Mouse (Mus musculus) midbrain, postnatal 0 days (tissue): ENCODE results near the gene Zfp513. TPM values are rescaled to one million over a fixed set of nuclear protein-coding genes. Genes with fewer than 3 reads are reported as not detected.

Experiments used
- ATAC-seq: fragments of 200-750 bp; cut with Nextera tagmentation; 2 replicates; pipeline ENCODE4 v1.8.0; 2017; ENCODE audit warnings: moderate number of reproducible peaks, mild to moderate bottlenecking, moderate TSS enrichment, moderate library complexity; ENCODE audit not compliant: low FRiP score
- DNase-seq: peaks from one replicate; pipeline ENCODE4 v3.0.0-alpha.2; 2015; ENCODE audit warnings: low spot score
- H3K27ac ChIP-seq: fragments of 300-500 bp; sonication (generic); 2 replicates; pipeline ENCODE4 v1.5.1; 2014; ENCODE audit warnings: low read depth, mild to moderate bottlenecking, low read length, mixed read lengths
- H3K27me3 ChIP-seq: fragments of 300-500 bp; sonication (generic); 2 replicates; pipeline ENCODE4 v1.6.1; 2014; ENCODE audit warnings: low read length, control low read depth, mixed read lengths; ENCODE audit not compliant: insufficient read depth
- H3K36me3 ChIP-seq: fragments of 300-500 bp; sonication (generic); 2 replicates; pipeline ENCODE4 v1.6.1; 2014; ENCODE audit warnings: low read length, control low read depth, mixed read lengths; ENCODE audit not compliant: insufficient read depth
- H3K4me1 ChIP-seq: fragments of 300-500 bp; sonication (generic); 2 replicates; pipeline ENCODE4 v1.6.1; 2014; ENCODE audit warnings: mild to moderate bottlenecking, control low read depth, antibody characterized with exemption, low read length, mixed read lengths; ENCODE audit not compliant: insufficient read depth
- H3K4me2 ChIP-seq: fragments of 300-500 bp; sonication (generic); 2 replicates; pipeline ENCODE4 v1.6.1; 2014; ENCODE audit warnings: low read depth, mild to moderate bottlenecking, low read length, mixed read lengths; ENCODE audit not compliant: poor library complexity, severe bottlenecking
- H3K4me3 ChIP-seq: fragments of 300-500 bp; sonication (generic); 2 replicates; pipeline ENCODE4 v1.5.1; 2014; ENCODE audit warnings: low read depth, mild to moderate bottlenecking, low read length, moderate library complexity
- H3K9ac ChIP-seq: fragments of 300-500 bp; sonication (generic); replicated peaks from 2 replicates; pipeline ENCODE4 v1.6.1; 2014; ENCODE audit warnings: mild to moderate bottlenecking, low read length, moderate library complexity, mixed read lengths; ENCODE audit not compliant: poor library complexity, severe bottlenecking
- H3K9me3 ChIP-seq: fragments of 300-500 bp; sonication (generic); 2 replicates; pipeline ENCODE4 v1.6.1; 2016; ENCODE audit warnings: low read length, control low read depth
- CTCF ChIP-seq: IDR thresholded peaks from 2 replicates; pipeline ENCODE4 v1.5.1; 2016; ENCODE audit warnings: antibody characterized with exemption, mild to moderate bottlenecking
- WGBS: fragments of 180-500 bp; shearing (Covaris S2); extraction: QIAGEN DNeasy Blood & Tissue Kit; methylation state at CpG from one replicate; pipeline ENCODE4 v1.1.7; 2014; 5-methylcytosine and 5-hydroxymethylcytosine counted together
- polyA plus RNA-seq: library from polyadenylated mRNA; unstranded; fragments of >200 nt; fragmentation: Nextera tagmentation; extraction: Ambion mirVana; gene quantifications from 2 replicates; pipeline ENCODE4 v1.2.1, GENCODE M21; 2015
- total RNA-seq: library from RNA; depleted of rRNA; stranded (reverse); fragments of >200 nt; gene quantifications from 2 replicates; pipeline ENCODE4 v1.2.3, GENCODE M21; 2014; rRNA removed

The Zfp513 gene
- total RNA-seq (6.4 and 10.9 TPM in 2 replicates), polyA plus RNA-seq (11.1 and 13.0 TPM in 2 replicates)

GRCm38 (mm10) chr5:31201742-31202590 is at the start of gene Zfp513:
Gene Zfp513, minus strand, starts transcription at chr5:31202303.
- H3K27ac ChIP-seq, result peak within 1 kb of the TSS; percentile 87
- H3K4me2 ChIP-seq, result peak within 1 kb of the TSS; percentile 82
- H3K36me3 ChIP-seq, result peaks cover 65% of the 10 kb centered on the region
- no peak for TF ChIP-seq CTCF
- 2% methylated on average over 45 of the region's 53 CpGs for whole genome bisulfite sequencing
- H3K9me3 ChIP-seq, result peaks cover 5% of the 10 kb centered on the region
- peak; percentile 99 for DNase-seq
- peak within 1 kb of the TSS; percentile 84 for H3K9ac ChIP-seq
- H3K4me3 ChIP-seq, result peak within 1 kb of the TSS; percentile 75
- ATAC-seq, result peak; percentile 95
- H3K27me3 ChIP-seq, result no peaks in the 10 kb centered on the region
- peaks cover 3% of the 10 kb centered on the region; the same call in 1 of the 2 replicates for H3K4me1 ChIP-seq

- ATAC-seq, result peak; percentile 68
- WGBS, result 25% methylated on average over 47 of the region's 47 CpGs
- peak; percentile 28 for DNase-seq
- H3K9me3 ChIP-seq, result no peaks in the 10 kb centered on the region
- H3K9ac ChIP-seq, result peak within 1 kb of the TSS; percentile 39; the same call in 1 of the 2 replicates
- no peaks in the 10 kb centered on the region for H3K27me3 ChIP-seq
- no peak for TF ChIP-seq CTCF
- no peak within 1 kb of the TSS for H3K4me3 ChIP-seq
- 0 out of 2 replicates have a peak, but pooled peaks cover 4% of the 10 kb centered on the region for H3K4me1 ChIP-seq
- H3K27ac ChIP-seq, result no peak within 1 kb of the TSS
- peaks cover 62% of the 10 kb centered on the region for H3K36me3 ChIP-seq
- no peak within 1 kb of the TSS for H3K4me2 ChIP-seq
These were observed 49.5 kb upstream of the Zfp513 start, which contains the start of gene Krtcap3 for GRCm38 (mm10) chr5:31251541-31252101. Gene Krtcap3, plus strand, starts transcription at chr5:31251691.

- no peak for TF ChIP-seq CTCF
- peaks cover 66% of the 10 kb centered on the region for H3K36me3 ChIP-seq
These were observed 48.6 kb upstream of the Zfp513 start for GRCm38 (mm10) chr5:31250716-31251115.

GRCm38 (mm10) chr5:31242191-31242590 is 40.1 kb upstream of the Zfp513 start:
- no peaks in the 10 kb centered on the region for H3K27me3 ChIP-seq
- H3K27ac ChIP-seq, result peak overlapping the region; percentile 93; the same call in 1 of the 2 replicates
- H3K36me3 ChIP-seq, result peaks cover 31% of the 10 kb centered on the region
- H3K4me1 ChIP-seq, result 0 out of 2 replicates have a peak, but pooled peaks cover 5% of the 10 kb centered on the region
- TF ChIP-seq CTCF, result no peak
- DNase-seq (no peak), ATAC-seq (no peak)
- H3K4me2 ChIP-seq, result peak overlapping the region; percentile 59
- 21% methylated on average over 10 of the region's 10 CpGs for WGBS
- peak overlapping the region; percentile 93 for H3K4me3 ChIP-seq
- peak overlapping the region; percentile 97; the same call in 1 of the 2 replicates for H3K9ac ChIP-seq
- H3K9me3 ChIP-seq, result no peaks in the 10 kb centered on the region

More at GRCm38 (mm10) chr5:31250716-31251115, 48.6 kb upstream of the Zfp513 start:
- H3K4me2 ChIP-seq, result no peak overlapping the region
- WGBS, result 65% methylated on average over 4 of the region's 4 CpGs
- no peak overlapping the region for H3K4me3 ChIP-seq
- H3K4me1 ChIP-seq, result 0 out of 2 replicates have a peak, but pooled peaks cover 4% of the 10 kb centered on the region
- H3K27ac ChIP-seq, result no peak overlapping the region
- peak; percentile 14 for DNase-seq
- H3K9me3 ChIP-seq, result no peaks in the 10 kb centered on the region
- no peak overlapping the region for H3K9ac ChIP-seq
- ATAC-seq, result 0 out of 2 replicates have a peak, but pooled peaks have one; percentile 4
- no peaks in the 10 kb centered on the region for H3K27me3 ChIP-seq

- Histone ChIP-seq H3K27ac (peak overlapping the region; percentile 93), H3K4me3 (peak overlapping the region; percentile 93), H3K4me2 (peak overlapping the region; percentile 59), H3K9ac (peak overlapping the region; percentile 97), H3K36me3 (peaks cover 25% of the 10 kb centered on the region), H3K27me3 (no peaks in the 10 kb centered on the region), H3K9me3 (no peaks in the 10 kb centered on the region), H3K4me1 (0 out of 2 replicates have a peak, but pooled peaks cover 5% of the 10 kb centered on the region)
- WGBS, result 0% methylated on average over 13 of the region's 13 CpGs
- DNase-seq (no peak), ATAC-seq (no peak)
- TF ChIP-seq CTCF, result no peak
These were observed 39.5 kb upstream of the Zfp513 start for GRCm38 (mm10) chr5:31241522-31242034.
